Mouse (Mus musculus) forebrain, embryonic 11.5 days (tissue): ENCODE data around the gene Trim8. TPM values are rescaled to one million over a fixed set of nuclear protein-coding genes. Genes with fewer than 3 reads are reported as not detected.

ENCODE experiments used
- ATAC-seq: fragments of 200-750 bp; cut with Nextera tagmentation; replicated peaks from 2 replicates; pipeline ENCODE4 v1.8.0; 2017; ENCODE audit warnings: moderate TSS enrichment; ENCODE audit not compliant: low FRiP score
- DNase-seq: peaks from one replicate; pipeline ENCODE4 v3.0.0-alpha.2; 2017; ENCODE audit warnings: low spot score
- H3K27ac ChIP-seq: fragments of 300-500 bp; sonication (generic); 2 replicates; pipeline ENCODE4 v1.5.1; 2014; ENCODE audit warnings: low read depth, low read length
- H3K27me3 ChIP-seq: fragments of 300-500 bp; sonication (generic); 2 replicates; pipeline ENCODE4 v1.6.1; 2014; ENCODE audit warnings: mild to moderate bottlenecking, low read length, mixed read lengths; ENCODE audit not compliant: control insufficient read depth, insufficient read depth
- H3K36me3 ChIP-seq: fragments of 300-500 bp; sonication (generic); 2 replicates; pipeline ENCODE4 v1.6.1; 2014; ENCODE audit warnings: mild to moderate bottlenecking, low read length, moderate library complexity, mixed read lengths; ENCODE audit not compliant: control insufficient read depth, insufficient read depth
- H3K4me1 ChIP-seq: fragments of 300-500 bp; sonication (generic); replicated peaks from 2 replicates; pipeline ENCODE4 v1.6.1; 2014; ENCODE audit warnings: low read length, mixed read lengths; ENCODE audit not compliant: control insufficient read depth, insufficient read depth
- H3K4me2 ChIP-seq: fragments of 300-500 bp; sonication (generic); 2 replicates; pipeline ENCODE4 v1.6.1; 2014; ENCODE audit warnings: low read depth, mild to moderate bottlenecking, low read length, moderate library complexity, mixed read lengths; ENCODE audit not compliant: severe bottlenecking
- H3K4me3 ChIP-seq: fragments of 300-500 bp; sonication (generic); 2 replicates; pipeline ENCODE4 v1.5.1; 2014; ENCODE audit warnings: low read depth, low read length
- H3K9ac ChIP-seq: fragments of 300-500 bp; sonication (generic); 2 replicates; pipeline ENCODE4 v1.6.1; 2014; ENCODE audit warnings: low read length
- H3K9me3 ChIP-seq: fragments of 300-500 bp; sonication (generic); 2 replicates; pipeline ENCODE4 v1.6.1; 2016; ENCODE audit warnings: low read length, mixed read lengths; ENCODE audit not compliant: control insufficient read depth
- WGBS: fragments of 180-500 bp; shearing (Covaris S2); extraction: QIAGEN DNeasy Blood & Tissue Kit; methylation state at CpG from one replicate; pipeline ENCODE4 v1.1.7; 2014; 5-methylcytosine and 5-hydroxymethylcytosine counted together
- polyA plus RNA-seq: library from polyadenylated mRNA; unstranded; fragments of >200 nt; fragmentation: Nextera tagmentation; extraction: Ambion mirVana; gene quantifications from 2 replicates; pipeline ENCODE4 v1.2.1, GENCODE M21; 2014

The Trim8 gene
- polyA plus RNA-seq, 1 experiment from 2014 or later, result 30.7 TPM

- DNase-seq, result no peak
- no peak overlapping the region for H3K9ac ChIP-seq
- peaks cover 5% of the 10 kb centered on the region; the same call in 1 of the 2 replicates for H3K36me3 ChIP-seq
Measured at GRCm38 (mm10) chr19:46558009-46558408, 56.5 kb downstream of the Trim8 start.

GRCm38 (mm10) chr19:46558631-46559030 lies 57.1 kb downstream of the Trim8 start:
- H3K36me3 ChIP-seq, result peaks cover 5% of the 10 kb centered on the region; the same call in 1 of the 2 replicates

More at GRCm38 (mm10) chr19:46558009-46558408, 56.5 kb downstream of the Trim8 start:
- Histone ChIP-seq H3K4me1 (no peaks in the 10 kb centered on the region), H3K27ac (no peak overlapping the region), H3K4me3 (no peak overlapping the region), H3K4me2 (no peak overlapping the region), H3K27me3 (no peaks in the 10 kb centered on the region), H3K9me3 (no peaks in the 10 kb centered on the region)
- ATAC-seq, result no peak
- WGBS, result 74% methylated on average over 8 of the region's 8 CpGs

GRCm38 (mm10) chr19:46562132-46562531 lies 60.6 kb downstream of the Trim8 start:
- no peaks in the 10 kb centered on the region for H3K9me3 ChIP-seq
- H3K36me3 ChIP-seq, result no peaks in the 10 kb centered on the region
- DNase-seq (peak; percentile 58), ATAC-seq (no peak)
- H3K9ac ChIP-seq, result no peak overlapping the region
- H3K27ac ChIP-seq, result no peak overlapping the region
- no peak overlapping the region for H3K4me2 ChIP-seq
- no peaks in the 10 kb centered on the region for H3K4me1 ChIP-seq
- no peak overlapping the region for H3K4me3 ChIP-seq
- 39% methylated on average over 1 of the region's 1 CpGs for WGBS
- no peaks in the 10 kb centered on the region for H3K27me3 ChIP-seq

More at GRCm38 (mm10) chr19:46558631-46559030, 57.1 kb downstream of the Trim8 start:
- Histone ChIP-seq H3K4me1 (no peaks in the 10 kb centered on the region), H3K4me3 (no peak overlapping the region), H3K9ac (no peak overlapping the region), H3K27ac (no peak overlapping the region), H3K4me2 (no peak overlapping the region), H3K9me3 (no peaks in the 10 kb centered on the region), H3K27me3 (no peaks in the 10 kb centered on the region)
- DNase-seq, result no peak
- 73% methylated on average over 12 of the region's 12 CpGs for WGBS
- no peak for ATAC-seq

- Histone ChIP-seq H3K9ac (no peak overlapping the region), H3K9me3 (no peaks in the 10 kb centered on the region; the same call in 1 of the 2 replicates), H3K36me3 (no peaks in the 10 kb centered on the region), H3K27me3 (no peaks in the 10 kb centered on the region), H3K4me2 (no peak overlapping the region), H3K4me3 (no peak overlapping the region), H3K27ac (no peak overlapping the region), H3K4me1 (no peaks in the 10 kb centered on the region)
- DNase-seq (no peak), ATAC-seq (no peak)
- 88% methylated on average over 14 of the region's 14 CpGs for WGBS
Measured at GRCm38 (mm10) chr19:46562581-46563515, 61.3 kb downstream of the Trim8 start.

- no peaks in the 10 kb centered on the region for H3K36me3 ChIP-seq
- no peak overlapping the region for H3K4me2 ChIP-seq
- DNase-seq, result no peak
- H3K27ac ChIP-seq, result no peak overlapping the region
- no peaks in the 10 kb centered on the region for H3K4me1 ChIP-seq
- no peaks in the 10 kb centered on the region for H3K27me3 ChIP-seq
- H3K4me3 ChIP-seq, result no peak overlapping the region
- WGBS, result 94% methylated on average over 4 of the region's 4 CpGs
- no peaks in the 10 kb centered on the region; the same call in 1 of the 2 replicates for H3K9me3 ChIP-seq
- ATAC-seq, result no peak
- H3K9ac ChIP-seq, result no peak overlapping the region
Measured at GRCm38 (mm10) chr19:46563603-46564002, 62.1 kb downstream of the Trim8 start.

- WGBS, result 76% methylated on average over 14 of the region's 14 CpGs
- H3K4me1 ChIP-seq, result no peaks in the 10 kb centered on the region
- DNase-seq, result no peak
Measured at GRCm38 (mm10) chr19:46564043-46564462, 62.6 kb downstream of the Trim8 start.

More at GRCm38 (mm10) chr19:46564043-46564462, 62.6 kb downstream of the Trim8 start:
- Histone ChIP-seq H3K4me3 (no peak overlapping the region), H3K9me3 (no peaks in the 10 kb centered on the region; the same call in 1 of the 2 replicates), H3K27ac (no peak overlapping the region), H3K4me2 (no peak overlapping the region), H3K9ac (no peak overlapping the region), H3K27me3 (no peaks in the 10 kb centered on the region), H3K36me3 (no peaks in the 10 kb centered on the region)
- no peak for ATAC-seq

Other genes starting within 250 kb of the Trim8 start
- gene Nfkb2, start 197.4 kb upstream of the Trim8 start, polyA plus RNA-seq, result 4.1 and 4.2 TPM in 2 replicates
- gene Psd, start 174.5 kb upstream of the Trim8 start, polyA plus RNA-seq, result 10.7 and 11.3 TPM in 2 replicates
- gene Fbxl15, start 173.5 kb upstream of the Trim8 start, polyA plus RNA-seq, result 22.5 and 25.8 TPM in 2 replicates
- 217 and 242 TPM in 2 replicates for gene Cuedc2, start 163.0 kb upstream of the Trim8 start, polyA plus RNA-seq
- 7.9 and 8.6 TPM in 2 replicates for gene Mfsd13a, start 160.6 kb upstream of the Trim8 start, polyA plus RNA-seq
- gene 2310034G01Rik, start 151.4 kb upstream of the Trim8 start, polyA plus RNA-seq, result 1.3 and 2.7 TPM in 2 replicates
- gene Actr1a, start 106.0 kb upstream of the Trim8 start, polyA plus RNA-seq, result 204 and 232 TPM in 2 replicates
- gene Sufu, start 104.8 kb upstream of the Trim8 start, polyA plus RNA-seq, result 48.3 and 48.6 TPM in 2 replicates
- 152 and 154 TPM in 2 replicates for gene Arl3, start 71.5 kb downstream of the Trim8 start, polyA plus RNA-seq
- 10.9 and 14.6 TPM in 2 replicates for gene Sfxn2, start 71.7 kb downstream of the Trim8 start, polyA plus RNA-seq
- gene Wbp1l, start 97.4 kb downstream of the Trim8 start, polyA plus RNA-seq, result 41.3 and 41.4 TPM in 2 replicates
- not detected in 2 replicates for gene Cyp17a1, start 171.5 kb downstream of the Trim8 start, polyA plus RNA-seq
- gene Borcs7, start 188.2 kb downstream of the Trim8 start, polyA plus RNA-seq, result 11.3 and 12.6 TPM in 2 replicates
- gene As3mt, start 205.8 kb downstream of the Trim8 start, polyA plus RNA-seq, result 19.4 and 24.0 TPM in 2 replicates